Mouse (Mus musculus) frontal cortex, postnatal 10 days (tissue): ENCODE data around the gene Plg.
A peak's percentile ranks its signal among the peaks of the same experiment; 100 is the strongest.

ENCODE experiments used
- DNase-seq, 2 experiments: peaks; one replicate each; pipeline ENCODE4 v3.0.0; 2022; ENCODE audit warnings: low spot score in 2 of 2, mixed read lengths in 1 of 2

The Plg gene

DNA sequence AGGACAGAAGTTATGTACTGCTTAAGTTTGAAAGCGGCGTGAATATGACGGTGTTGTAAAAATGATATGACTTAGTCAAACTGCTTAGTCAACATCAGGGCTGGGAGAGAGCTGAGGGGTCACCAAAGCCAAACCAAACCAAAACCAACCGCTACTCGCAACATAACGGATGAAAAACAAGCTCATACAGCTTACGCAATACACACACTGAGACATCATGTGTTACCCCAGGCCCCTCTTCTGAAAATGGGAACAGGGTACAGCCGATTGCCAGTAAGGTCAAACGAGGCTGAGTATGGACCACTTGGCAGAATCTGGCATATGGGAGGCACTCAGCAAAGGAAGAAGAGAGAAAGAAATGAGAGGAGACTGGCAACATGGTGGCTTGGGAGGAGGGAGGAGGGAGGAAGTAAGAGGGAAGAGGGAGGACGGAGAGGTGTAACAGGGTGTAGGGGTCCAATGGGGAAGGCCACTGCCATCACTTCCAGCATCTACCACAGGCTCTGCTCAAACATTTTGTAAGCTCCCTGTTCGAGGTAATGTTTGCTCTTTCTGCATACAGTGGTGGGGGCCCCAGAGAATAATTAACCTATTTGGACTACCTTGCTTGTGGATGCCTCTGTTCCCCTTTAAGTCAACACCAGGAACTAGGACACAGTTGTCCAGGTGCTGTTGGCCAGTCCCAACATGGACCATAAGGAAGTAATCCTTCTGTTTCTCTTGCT, at the start of gene Plg:
Gene Plg (plus strand): TSS at position 628 of the 725 bp plus-strand sequence.
- no peak for DNase-seq

- DNase-seq, result no peak
These were observed 43.3 kb upstream of the Plg start for GRCm38 (mm10) chr17:12335115-12335514.

GRCm38 (mm10) chr17:12336073-12336868, 42.1 kb upstream of the Plg start:
- DNase-seq, result no peak

GRCm38 (mm10) chr17:12337156-12337555, 41.3 kb upstream of the Plg start:
- DNase-seq, result no peak

GRCm38 (mm10) chr17:12343702-12344376, 34.6 kb upstream of the Plg start:
- DNase-seq, result no peak

- no peak for DNase-seq
These were observed 30.9 kb upstream of the Plg start for GRCm38 (mm10) chr17:12347462-12347861.

DNA sequence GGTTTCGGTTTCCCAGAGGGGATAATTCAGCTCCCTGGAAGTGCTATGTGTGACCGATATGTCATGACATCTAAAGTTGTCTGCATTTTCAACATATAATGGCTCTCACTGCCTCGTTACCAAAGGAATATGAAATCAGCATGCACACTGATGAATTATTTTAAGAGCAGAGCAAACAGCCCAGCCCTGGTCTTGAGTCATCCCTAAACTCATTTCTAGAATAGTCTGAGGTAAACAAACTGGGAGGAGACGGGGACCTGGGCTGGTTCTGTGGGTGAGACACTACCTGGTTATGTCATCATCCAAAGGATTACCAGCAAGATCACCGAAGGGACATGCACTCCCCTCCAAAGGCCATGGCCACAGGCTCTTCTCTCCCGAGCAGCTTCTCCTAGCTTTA, 26.8 kb upstream of the Plg start:
- DNase-seq, result no peak

DNA sequence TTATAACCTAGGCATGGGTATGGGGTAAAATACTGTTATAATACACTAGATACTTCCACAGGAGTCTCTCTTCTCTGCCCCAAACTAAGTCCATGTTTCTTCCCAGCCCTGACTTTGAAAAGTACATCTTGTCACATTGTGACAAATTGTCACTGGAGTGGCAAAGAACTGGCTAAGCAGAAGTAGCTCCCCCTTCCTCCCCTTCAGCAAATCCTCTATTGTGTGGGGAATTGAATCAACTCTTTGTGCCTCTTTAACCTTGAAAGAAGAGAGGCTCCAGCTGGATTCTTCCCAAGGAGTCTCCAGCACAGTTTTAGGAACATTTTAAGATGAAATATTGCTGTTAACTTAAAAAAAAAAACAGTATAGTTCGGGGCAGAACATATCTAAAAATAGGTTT, 25.6 kb upstream of the Plg start:
- DNase-seq, result no peak

DNA sequence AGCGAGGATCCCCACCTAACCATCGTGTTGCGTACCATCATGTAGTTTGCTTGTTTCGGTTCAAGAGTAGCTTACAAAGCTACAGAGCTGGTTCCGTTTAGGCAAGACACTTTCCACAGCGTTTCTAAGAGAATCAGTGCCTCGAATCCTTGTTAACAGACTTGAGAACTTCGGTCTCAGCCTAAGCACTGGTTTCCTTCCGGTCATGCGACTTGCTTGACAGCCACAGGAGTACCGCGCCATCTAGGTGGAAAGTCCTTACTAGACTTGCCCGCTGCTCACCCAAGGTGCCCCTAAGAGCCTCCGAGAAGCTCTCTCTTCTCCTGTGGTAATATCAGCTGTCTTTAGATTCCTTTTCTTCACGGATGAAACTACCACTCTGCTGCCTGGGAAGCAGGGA, 18.5 kb upstream of the Plg start:
- DNase-seq, result no peak

DNA sequence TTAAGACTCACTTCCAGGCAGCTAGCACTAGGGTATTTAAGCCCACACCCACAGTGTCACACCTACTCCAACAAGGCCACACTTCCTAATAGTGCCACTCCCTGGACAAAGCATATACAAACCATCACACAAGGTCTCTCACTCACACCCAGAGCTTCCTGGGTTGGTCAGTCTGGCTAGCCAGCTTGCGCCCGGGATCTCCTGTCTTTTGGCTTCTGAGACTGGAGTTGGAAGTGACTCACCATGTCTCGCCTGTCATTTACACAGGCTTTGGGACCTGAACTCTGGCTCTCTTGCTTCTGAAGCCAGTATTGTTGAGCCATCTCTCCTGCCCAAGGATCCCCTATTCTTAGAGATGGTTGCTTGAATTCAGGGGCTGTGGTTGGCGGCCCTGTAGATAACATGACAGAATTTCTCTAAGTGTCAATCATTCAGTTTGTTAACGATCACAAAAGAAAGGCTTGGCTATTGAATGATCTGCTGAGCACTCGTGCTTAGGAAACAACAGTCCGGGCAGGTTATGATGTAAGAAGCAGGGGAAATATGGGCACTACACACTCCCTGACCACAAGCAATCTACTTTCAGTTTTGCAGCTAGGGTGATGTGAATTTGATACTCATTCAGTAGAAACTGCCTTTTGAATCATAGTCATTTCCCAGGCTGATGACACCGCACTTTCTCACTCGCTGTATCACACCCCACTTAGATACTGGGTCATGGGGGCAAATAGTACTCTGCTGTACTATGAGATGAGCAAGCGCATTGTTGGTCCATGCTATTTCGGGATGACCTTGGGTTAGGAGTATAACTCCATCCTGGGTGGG, 14.6 kb upstream of the Plg start:
- no peak for DNase-seq

- DNase-seq, result peak; percentile 22 to 24
These were observed 14.0 kb upstream of the Plg start for GRCm38 (mm10) chr17:12364426-12364735.

DNA sequence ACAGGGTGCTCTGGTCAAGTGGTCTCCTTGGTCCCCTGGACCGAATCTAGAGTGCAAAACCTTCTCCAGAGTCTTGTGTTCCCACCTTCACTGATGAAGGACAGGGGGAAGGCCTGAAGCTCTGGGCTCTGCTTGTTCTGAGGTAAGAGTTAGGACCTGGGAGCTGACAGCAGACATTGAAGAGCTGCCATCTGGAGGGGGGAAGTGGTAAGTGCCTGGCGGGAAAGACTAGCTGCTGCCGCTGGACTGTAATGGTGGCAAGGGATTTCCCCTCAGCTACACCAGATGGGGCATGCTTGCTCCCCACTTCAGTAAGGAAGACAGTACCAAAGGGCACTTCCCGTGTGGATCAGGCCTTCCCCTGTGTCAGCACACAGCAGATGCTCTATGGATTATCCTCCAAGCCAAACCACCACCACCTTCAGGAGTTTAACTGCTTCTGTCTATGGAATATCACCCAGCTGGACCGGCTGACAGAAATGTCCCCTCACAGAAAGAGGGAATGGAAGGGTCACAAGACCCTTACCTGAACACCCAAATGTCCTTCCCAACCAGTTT, 11.0 kb upstream of the Plg start:
- peak; percentile 14 to 59 for DNase-seq

GRCm38 (mm10) chr17:12369393-12369792, 9.0 kb upstream of the Plg start:
- no peak for DNase-seq

DNA sequence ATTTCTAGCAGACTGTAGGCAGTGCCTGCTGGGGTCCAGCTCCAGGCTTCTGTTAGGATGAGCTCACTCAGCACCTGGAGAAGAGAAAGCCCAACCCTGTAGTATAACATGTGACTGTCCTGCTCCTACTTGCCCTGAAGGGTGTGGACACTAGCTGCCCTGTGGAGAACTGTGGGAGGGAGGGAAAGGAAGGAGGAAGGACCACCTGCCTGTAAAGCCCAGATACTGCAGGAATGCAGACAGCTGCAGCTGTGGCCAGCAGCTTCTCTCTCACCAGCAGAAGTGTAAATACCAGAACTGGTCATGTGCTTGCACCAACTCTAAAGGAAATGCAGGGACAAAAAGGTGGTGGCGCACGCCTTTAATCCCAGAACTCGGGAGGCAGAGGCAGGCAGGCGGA, 8.1 kb upstream of the Plg start:
- DNase-seq, result no peak

GRCm38 (mm10) chr17:12371310-12371925, 7.0 kb upstream of the Plg start:
- no peak for DNase-seq

- peak; percentile 27 to 38 for DNase-seq
These were observed 6.4 kb upstream of the Plg start for GRCm38 (mm10) chr17:12372021-12372420.

DNA sequence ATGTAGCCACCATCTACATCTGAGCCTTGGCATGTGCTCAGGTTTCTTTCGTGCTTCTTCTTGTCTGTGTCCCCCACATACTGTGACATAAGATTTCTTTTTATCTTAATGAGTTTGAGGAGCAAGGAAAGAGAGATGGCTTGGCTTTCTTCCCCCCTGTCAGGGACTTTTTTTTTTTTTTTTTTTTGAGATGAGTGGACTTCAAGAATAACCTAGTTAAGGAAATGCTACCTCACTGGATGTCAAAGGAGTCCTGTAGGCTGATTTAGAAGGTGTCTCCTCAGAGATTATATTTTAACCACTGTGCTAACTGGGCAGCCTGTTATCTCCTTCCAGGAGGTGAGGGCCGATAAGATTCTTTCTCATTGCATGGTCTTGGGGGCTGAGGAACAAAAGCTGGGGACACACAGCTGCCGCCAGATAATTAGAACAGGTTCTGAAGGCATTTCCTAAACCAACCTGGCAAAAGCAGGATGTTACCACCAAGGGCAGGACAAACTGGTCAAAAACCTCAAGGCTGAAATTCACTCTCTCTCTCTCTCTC, 4.7 kb upstream of the Plg start:
- no peak for DNase-seq

DNA sequence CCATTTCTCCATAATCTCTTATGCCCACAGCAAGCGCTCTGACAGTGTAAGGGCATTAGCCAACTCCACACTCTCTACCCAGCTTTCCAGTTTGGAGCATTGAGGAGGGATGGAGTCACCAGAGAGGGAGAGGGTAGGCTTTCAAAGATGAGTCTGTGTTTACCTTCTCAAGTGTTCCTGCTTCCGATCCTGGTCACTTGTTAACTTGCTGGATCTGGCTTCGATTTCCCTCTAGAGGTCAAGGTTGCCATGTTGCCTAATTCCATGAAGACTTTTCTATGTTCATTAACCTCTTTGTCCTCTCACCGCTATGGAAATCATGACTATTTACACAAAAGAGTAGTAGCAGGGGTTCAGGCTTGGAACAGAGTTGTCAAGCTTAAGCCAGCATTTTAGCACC, 1.9 kb downstream of the Plg start:
- DNase-seq, result no peak

DNA sequence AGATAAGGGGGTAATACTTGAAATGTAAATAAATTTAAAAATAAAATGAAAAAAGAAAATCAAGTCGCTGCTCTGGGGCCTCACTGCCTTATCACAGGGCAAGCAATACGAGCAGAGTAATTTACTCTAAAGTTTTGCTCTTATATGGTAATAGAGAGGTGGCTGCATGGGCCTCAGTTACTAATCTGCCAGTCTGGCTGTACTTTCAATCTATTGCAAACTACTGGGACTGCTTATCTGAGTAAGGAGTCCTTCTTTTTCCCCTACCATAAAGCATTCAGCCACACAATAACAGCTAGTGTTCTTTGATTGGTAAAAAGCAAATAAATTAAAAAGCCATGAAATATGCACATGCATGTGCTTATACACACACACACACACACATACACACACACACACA, 3.2 kb downstream of the Plg start:
- DNase-seq, result no peak

DNA sequence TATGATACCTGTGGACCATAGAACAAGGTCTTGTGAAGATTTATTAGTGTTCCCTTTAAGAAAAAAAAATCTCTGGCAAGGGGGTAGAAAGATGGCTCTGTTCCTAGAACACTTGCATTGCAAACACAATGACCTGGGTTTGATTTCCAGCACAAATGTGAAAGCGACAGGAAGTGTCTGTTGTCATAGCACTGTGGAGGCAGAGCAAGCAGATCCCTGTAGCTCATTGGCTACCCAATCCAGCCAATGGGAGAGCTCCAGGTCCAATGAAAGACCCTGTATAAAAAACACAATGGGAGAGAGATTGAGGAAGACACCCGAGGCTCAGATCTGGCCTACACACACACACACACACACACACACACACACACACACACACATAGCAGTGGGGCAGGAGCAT, 4.1 kb downstream of the Plg start:
- no peak for DNase-seq
